Mouse (Mus musculus) naive thymus-derived CD4-positive, alpha-beta T cell, adult 5 months (primary cell): Measurements from ENCODE around the gene Gm20721. TPM values are rescaled to one million over a fixed set of nuclear protein-coding genes. Genes with fewer than 3 reads are reported as not detected.

Experiments
- polyA plus RNA-seq: library from polyadenylated mRNA; unstranded; fragments of 100-300 nt; shearing (Covaris generic); gene quantifications from one replicate; pipeline ENCODE4 v1.2.1, GENCODE M21; 2017

Gene Gm20721
- polyA plus RNA-seq: 7.1 TPM

GRCm38 (mm10) chr2:174346612-174346998 lies at the start of gene Gm20721:
TSS of gene Gm20721 (minus strand) at chr2:174346712.

GRCm38 (mm10) chr2:174284011-174284410 lies 62.5 kb downstream of the Gm20721 start, which contains the start of gene Gnas:
TSS of gene Gnas (plus strand) at chr2:174284320.

Other genes with a start within 250 kb of the Gm20721 start
- gene Npepl1, start 236.4 kb downstream of the Gm20721 start, polyA plus RNA-seq: 107 TPM
- gene Gnas, start 62.4 kb downstream of the Gm20721 start, polyA plus RNA-seq: 645 TPM
- 40.1 TPM for gene Nelfcd, start 69.1 kb upstream of the Gm20721 start, polyA plus RNA-seq
- 35.1 TPM for gene Ctsz, start 92.3 kb upstream of the Gm20721 start, polyA plus RNA-seq
- gene Tubb1, start 104.0 kb upstream of the Gm20721 start, polyA plus RNA-seq: not detected
- 255 TPM for gene Atp5e, start 117.4 kb upstream of the Gm20721 start, polyA plus RNA-seq
- 60.5 TPM for gene Prelid3b, start 126.4 kb upstream of the Gm20721 start, polyA plus RNA-seq